Mouse (Mus musculus): ENCODE results near the gene Zfp982. TPM values are rescaled to one million over a fixed set of nuclear protein-coding genes. Genes with fewer than 3 reads are reported as not detected.
"Not testable (repeated sequence)": the region's sequence is repeated elsewhere in the genome, so short reads cannot be mapped to it uniquely, and the experiment has no call there.

Gene Zfp982
- 1 to 10 TPM; 1.4 to 3.6 (median 2.9) TPM for total RNA-seq (2022)

- not testable (repeated sequence) for DNase-seq (ENCODE audit: low spot score in 2 of 2)
Observed at GRCm38 (mm10) chr4:147492117-147492516, at the start of gene Zfp982. Gene Zfp982 (plus strand): TSS chr4:147492417.

GRCm38 (mm10) chr4:147442649-147443553 lies 49.3 kb upstream of the Zfp982 start:
- DNase-seq (ENCODE audit: low spot score in 2 of 2) = not testable (repeated sequence)

- DNase-seq (ENCODE audit: low spot score in 2 of 2) = not testable (repeated sequence)
Observed at GRCm38 (mm10) chr4:147443554-147443927, 48.7 kb upstream of the Zfp982 start.

- not testable (repeated sequence) for DNase-seq (ENCODE audit: low spot score in 2 of 2)
Observed at GRCm38 (mm10) chr4:147445371-147445770, 46.8 kb upstream of the Zfp982 start.

- no peak for DNase-seq (ENCODE audit: low spot score in 2 of 2)
Observed at GRCm38 (mm10) chr4:147448358-147448757, 43.9 kb upstream of the Zfp982 start.

GRCm38 (mm10) chr4:147449099-147449581 lies 43.1 kb upstream of the Zfp982 start:
- DNase-seq (ENCODE audit: low spot score in 2 of 2) = no peak

GRCm38 (mm10) chr4:147449986-147450385 lies 42.2 kb upstream of the Zfp982 start:
- not testable (repeated sequence) for DNase-seq (ENCODE audit: low spot score in 2 of 2)

GRCm38 (mm10) chr4:147467207-147467606 lies 25.0 kb upstream of the Zfp982 start:
- not testable (repeated sequence) for DNase-seq (ENCODE audit: low spot score in 2 of 2)

- DNase-seq (ENCODE audit: low spot score in 2 of 2) = not testable (repeated sequence)
Observed at GRCm38 (mm10) chr4:147498772-147499613, 6.8 kb downstream of the Zfp982 start.

GRCm38 (mm10) chr4:147509174-147509573 lies 17.0 kb downstream of the Zfp982 start:
- no peak for DNase-seq (ENCODE audit: low spot score in 2 of 2)

- DNase-seq (ENCODE audit: low spot score in 2 of 2) = no peak
Observed at GRCm38 (mm10) chr4:147518981-147519380, 26.8 kb downstream of the Zfp982 start.

- no peak for DNase-seq (ENCODE audit: low spot score in 2 of 2)
Observed at GRCm38 (mm10) chr4:147520100-147520499, 27.9 kb downstream of the Zfp982 start.

- no peak for DNase-seq (ENCODE audit: low spot score in 2 of 2)
Observed at GRCm38 (mm10) chr4:147525125-147525524, 32.9 kb downstream of the Zfp982 start.

GRCm38 (mm10) chr4:147530366-147530765 lies 38.1 kb downstream of the Zfp982 start:
- DNase-seq (ENCODE audit: low spot score in 2 of 2) = no peak

- not testable (repeated sequence) for DNase-seq (ENCODE audit: low spot score in 2 of 2)
Observed at GRCm38 (mm10) chr4:147535916-147536315, 43.7 kb downstream of the Zfp982 start.

- DNase-seq (ENCODE audit: low spot score in 2 of 2) = no peak
Observed at GRCm38 (mm10) chr4:147537702-147538101, 45.5 kb downstream of the Zfp982 start.

GRCm38 (mm10) chr4:147539918-147540317 lies 47.7 kb downstream of the Zfp982 start, which contains the start of gene Gm16503:
Gene Gm16503 (plus strand): TSS chr4:147540218.
- DNase-seq (ENCODE audit: low spot score in 2 of 2) = not testable (repeated sequence)

GRCm38 (mm10) chr4:147541105-147541504 lies 48.9 kb downstream of the Zfp982 start:
- no peak for DNase-seq (ENCODE audit: low spot score in 2 of 2)

GRCm38 (mm10) chr4:147553071-147553470 lies 60.9 kb downstream of the Zfp982 start, which contains the start of gene Zfp985:
Gene Zfp985 (plus strand): TSS chr4:147553277.
- not testable (repeated sequence) for DNase-seq (ENCODE audit: low spot score in 2 of 2)

GRCm38 (mm10) chr4:147554361-147554760 lies 62.1 kb downstream of the Zfp982 start:
- not testable (repeated sequence) for DNase-seq (ENCODE audit: low spot score in 2 of 2)

GRCm38 (mm10) chr4:147556921-147557320 lies 64.7 kb downstream of the Zfp982 start:
- DNase-seq (ENCODE audit: low spot score in 2 of 2) = not testable (repeated sequence)
